Mouse (Mus musculus) layer of hippocampus, adult 9-10 months (tissue): Measurements from ENCODE around the gene Dzip1l.
A peak's percentile ranks its signal among the peaks of the same experiment; 100 is the strongest.

Experiments used
- DNase-seq: peaks from one replicate; pipeline ENCODE4 v3.0.0; 2022; ENCODE audit warnings: low spot score

Dzip1l gene

GRCm38 (mm10) chr9:99660756-99661155 lies 31.5 kb downstream of the Dzip1l start:
- DNase-seq, result no peak

GRCm38 (mm10) chr9:99661606-99662166 lies 32.4 kb downstream of the Dzip1l start:
- DNase-seq, result no peak

DNA sequence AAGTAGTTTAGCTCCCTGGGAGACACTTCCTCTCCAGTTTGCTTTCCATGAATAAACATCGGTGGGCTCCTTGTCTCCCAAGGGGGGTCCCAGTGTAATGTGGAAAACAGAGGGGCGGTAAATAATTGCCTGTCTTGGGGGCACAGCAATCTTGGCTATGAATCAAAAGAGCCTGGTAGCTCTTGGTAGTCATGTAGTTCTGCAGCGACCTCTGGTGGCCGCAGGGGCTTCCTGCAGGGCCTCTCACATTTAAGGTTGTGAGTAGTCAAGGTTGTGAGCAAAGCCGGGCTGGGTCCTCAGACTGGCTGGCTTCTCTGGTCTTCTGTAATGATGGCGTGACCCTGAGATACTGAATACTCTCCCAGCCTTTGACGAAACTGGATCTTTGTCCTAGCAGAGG lies 33.1 kb downstream of the Dzip1l start:
- DNase-seq, result peak; percentile 62

DNA sequence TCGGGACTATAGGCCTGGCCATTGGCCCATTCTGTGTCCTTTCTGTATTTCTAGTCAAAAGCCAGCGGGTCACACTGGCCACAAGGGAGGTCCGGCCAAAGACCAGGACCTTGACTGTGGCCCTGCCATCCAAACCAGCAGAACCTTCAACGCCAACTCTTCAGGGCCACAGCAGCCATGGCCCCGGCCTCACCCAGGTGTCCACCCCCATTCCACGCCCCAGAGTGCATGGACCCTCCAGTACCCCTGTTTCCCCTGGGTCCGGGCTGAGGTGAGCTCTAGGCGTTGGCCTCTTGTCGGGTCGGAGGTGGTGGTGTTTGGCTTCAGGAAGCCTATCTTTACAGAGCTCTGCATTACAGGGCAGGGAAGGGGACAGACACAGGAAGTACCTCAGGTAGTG lies 33.6 kb downstream of the Dzip1l start:
- DNase-seq, result no peak

DNA sequence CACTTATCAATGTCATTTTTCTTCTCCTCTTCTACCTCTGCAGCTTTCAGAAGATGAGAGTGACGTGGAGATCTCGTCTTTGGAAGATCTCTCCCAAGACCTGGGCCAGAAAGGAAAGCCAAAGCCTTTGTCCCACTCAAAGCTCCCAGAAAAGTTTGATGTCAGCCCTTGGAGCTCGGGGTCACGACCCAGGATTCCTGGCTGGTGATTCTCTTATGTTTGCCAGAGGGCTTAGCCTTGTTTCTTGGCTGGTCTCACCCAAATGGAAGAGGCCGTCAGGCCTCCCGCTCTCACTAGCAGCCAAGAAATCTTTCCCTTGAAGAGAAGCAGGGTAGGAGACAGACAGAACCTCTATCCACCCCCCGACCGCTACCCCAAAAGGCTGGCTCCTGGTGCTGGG lies 38.3 kb downstream of the Dzip1l start:
- no peak for DNase-seq

GRCm38 (mm10) chr9:99671603-99672002 lies 42.3 kb downstream of the Dzip1l start:
- no peak for DNase-seq

- DNase-seq, result no peak
Observed at GRCm38 (mm10) chr9:99675714-99676113, 46.4 kb downstream of the Dzip1l start.

- DNase-seq, result no peak
Observed at GRCm38 (mm10) chr9:99681980-99682570, 52.8 kb downstream of the Dzip1l start.

DNA sequence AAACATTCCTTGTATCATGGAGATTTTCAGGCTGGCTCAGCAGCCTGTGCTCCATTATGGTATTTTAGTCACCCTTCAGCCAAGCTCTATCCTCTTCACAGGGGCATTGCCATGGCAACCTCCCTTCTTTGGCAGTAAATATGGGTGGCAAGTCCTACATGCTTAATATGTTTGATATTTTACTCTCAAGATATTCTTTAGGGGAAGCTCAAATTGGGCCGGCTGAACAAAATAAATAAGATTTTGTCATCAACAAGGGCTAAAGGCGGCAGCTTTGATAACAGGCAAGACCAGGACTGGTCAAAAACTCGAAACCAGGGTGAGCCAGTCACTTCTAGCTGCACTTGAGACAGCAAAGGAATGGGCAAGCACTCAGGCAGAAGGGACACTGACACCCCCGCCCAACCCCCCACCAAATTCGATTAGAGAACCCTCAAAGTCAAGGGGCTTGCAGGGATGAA lies 55.8 kb downstream of the Dzip1l start:
- DNase-seq, result no peak

DNA sequence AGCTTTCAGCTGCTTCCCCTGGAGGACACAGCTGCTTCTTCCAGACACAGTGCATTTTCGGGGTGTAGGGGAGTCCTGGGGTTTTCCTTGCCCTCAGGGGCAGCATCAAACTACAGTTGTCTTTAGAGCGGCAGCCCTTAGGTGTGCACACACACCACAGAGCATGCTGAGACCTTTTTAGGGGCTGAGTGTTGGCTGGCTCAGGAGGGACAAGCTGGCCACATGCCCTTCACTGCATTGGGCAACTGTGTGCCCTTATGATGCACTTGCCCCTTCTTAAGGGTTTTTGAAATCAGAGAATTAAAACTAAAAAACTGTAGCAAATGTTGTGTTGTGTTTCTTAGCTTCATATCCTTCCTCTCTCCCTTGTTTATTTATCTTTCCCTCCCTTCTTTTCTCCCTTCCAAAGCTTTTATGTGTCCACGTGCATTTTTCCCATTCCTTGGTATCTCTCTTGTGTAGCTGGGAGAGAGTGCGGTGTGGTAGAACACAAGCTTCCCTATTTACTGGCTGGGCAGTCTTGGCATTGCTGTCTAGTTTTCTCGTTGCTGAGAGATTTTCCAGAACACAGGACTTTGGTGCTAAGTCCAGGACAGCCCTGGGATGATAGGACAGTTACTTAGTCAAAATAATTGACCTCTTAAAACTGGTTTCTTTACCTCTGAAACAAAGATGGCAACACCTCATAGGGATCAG lies 56.4 kb downstream of the Dzip1l start:
- no peak for DNase-seq

DNA sequence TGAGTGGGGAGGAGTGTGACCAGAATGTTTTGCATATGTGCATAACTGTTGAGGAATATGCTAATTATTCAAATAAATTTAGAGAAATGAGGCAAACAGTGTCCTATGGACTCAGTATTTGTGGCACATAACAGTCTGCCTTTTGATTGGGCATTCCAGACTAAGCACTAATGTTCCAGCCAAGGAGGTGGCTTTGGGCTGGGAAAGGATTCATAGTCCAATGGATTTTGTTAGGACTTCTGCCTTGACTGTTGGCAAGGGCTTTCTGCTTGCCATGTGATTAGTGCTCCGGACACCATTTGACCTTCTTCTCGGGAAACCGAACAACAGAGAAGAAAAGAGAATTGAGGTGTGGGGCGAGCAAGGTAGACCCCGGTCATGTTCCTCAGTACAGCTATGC lies 60.5 kb downstream of the Dzip1l start:
- no peak for DNase-seq

DNA sequence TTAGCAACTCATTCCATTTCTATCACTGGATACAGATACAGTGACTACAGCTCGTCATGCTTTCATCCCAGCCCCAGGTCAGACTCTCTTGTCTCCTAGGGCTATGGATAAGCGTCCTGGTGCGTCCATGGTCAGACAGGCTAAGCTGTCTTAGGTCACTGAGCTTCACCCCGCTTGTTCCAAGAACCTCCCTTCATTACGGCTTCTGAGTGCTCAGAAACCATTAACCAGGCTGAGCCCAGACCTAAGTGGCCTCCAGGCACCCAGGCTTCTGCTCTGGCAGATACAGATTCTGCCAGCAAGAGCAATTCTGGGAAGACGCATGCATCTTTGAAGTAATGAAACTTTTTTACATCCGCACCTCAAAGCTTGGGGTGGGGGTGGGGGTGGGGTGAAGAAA lies 61.1 kb downstream of the Dzip1l start:
- no peak for DNase-seq

- no peak for DNase-seq
Observed at GRCm38 (mm10) chr9:99694961-99695360, 65.7 kb downstream of the Dzip1l start.

DNA sequence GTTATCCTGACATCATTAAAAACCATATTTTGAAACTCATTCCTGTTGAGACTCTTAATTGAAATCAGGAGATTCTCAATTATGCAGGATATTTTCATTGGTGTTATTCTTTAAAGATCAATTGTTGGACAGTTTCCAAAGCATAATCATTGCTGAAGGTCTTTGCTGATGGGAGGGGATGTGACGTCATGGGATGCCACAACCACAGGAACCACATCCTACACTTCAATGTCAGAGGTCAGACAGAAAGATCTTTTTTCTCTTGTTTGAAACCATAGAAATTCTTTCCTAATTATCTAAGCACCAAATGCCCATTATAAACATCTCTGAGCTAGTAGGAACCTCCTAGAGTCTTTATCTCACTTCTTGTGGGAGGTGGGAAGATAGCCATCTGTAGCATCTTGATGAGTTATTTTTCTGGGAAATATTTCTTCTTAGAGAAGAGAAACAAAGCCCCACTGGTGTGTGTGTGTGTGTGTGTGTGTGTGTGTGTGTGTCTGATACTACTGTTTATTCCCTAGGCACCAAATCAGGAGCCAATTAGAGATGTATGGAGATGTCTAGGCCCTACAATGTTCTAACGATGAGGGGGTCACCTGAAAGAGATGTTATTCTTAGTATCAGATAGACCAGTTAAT lies 70.6 kb downstream of the Dzip1l start:
- no peak for DNase-seq

GRCm38 (mm10) chr9:99701187-99701586 lies 71.9 kb downstream of the Dzip1l start:
- DNase-seq, result no peak

DNA sequence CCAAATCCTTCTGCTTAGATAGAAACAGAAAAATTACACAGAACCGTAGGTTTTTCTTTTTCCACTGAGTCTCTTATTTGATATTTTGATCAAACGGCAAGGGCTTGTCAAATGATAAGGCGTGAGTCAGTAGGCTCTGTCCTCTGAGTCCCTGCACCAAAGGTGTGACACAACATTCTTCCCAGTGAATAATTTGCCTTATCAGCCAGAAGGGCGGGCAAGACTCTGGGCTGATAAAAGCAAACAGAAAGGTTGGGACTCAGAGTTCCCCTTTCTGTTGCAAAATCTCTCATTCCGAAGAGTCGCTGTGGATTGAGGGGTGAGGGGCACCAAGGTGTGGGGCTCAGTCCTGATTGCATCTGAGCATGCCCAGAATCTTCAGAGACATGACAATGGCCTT lies 72.9 kb downstream of the Dzip1l start:
- no peak for DNase-seq

GRCm38 (mm10) chr9:99703711-99704110 lies 74.4 kb downstream of the Dzip1l start:
- no peak for DNase-seq

DNA sequence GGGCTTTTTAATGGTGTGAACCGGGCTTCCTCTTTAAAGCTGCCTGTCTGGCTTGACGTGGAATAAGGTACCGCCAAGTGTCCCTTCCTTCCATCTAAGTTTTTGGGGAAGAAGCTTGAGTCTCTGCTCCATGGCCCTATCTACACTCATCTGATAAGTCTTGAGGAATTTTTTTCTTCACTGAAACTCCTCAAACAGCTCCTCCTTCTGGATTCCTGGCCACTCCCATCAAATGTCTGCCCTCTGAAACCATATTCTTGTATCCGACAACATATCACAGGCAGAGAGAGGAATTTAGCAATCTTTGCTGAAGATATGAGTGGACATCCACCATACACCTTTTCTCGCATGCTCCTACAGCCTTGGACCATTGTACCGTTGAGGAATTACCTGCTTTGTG lies 77.0 kb downstream of the Dzip1l start:
- no peak for DNase-seq

DNA sequence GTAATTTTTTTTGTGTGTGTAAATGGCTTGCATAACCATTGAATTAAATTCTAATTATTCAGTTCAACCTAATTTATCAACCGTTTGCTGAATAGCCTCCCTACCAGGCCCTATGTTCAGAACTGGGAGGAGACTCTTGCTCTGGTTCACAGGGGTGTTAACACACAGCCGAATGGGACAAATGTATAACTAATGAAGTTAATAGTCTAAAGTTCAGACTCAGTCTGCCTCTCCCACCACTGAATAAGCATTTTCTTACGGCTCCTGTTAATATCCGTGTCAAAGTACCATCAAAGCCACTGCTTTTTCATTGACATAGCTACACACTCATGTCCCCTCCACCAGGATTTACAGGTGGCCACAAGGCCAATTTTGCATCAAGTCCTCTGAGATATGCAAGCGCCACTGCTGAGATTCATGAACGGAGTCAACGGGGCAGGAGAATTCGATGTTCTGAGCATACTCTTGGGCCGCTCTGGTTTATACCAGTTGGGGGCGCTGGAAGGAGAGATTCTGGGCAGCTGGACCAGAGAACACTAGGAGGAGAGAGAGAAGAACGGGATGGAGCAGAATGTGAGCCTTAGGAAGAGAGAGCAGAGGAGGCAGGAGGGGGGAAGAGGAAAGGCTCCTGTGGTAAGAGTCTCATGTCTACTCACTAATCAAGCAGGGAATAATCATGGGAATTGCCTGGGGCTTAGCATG lies 78.3 kb downstream of the Dzip1l start:
- no peak for DNase-seq

- DNase-seq, result no peak
Observed at GRCm38 (mm10) chr9:99709588-99710248, 80.4 kb downstream of the Dzip1l start.

- no peak for DNase-seq
Observed at GRCm38 (mm10) chr9:99710297-99710696, 81.0 kb downstream of the Dzip1l start.

DNA sequence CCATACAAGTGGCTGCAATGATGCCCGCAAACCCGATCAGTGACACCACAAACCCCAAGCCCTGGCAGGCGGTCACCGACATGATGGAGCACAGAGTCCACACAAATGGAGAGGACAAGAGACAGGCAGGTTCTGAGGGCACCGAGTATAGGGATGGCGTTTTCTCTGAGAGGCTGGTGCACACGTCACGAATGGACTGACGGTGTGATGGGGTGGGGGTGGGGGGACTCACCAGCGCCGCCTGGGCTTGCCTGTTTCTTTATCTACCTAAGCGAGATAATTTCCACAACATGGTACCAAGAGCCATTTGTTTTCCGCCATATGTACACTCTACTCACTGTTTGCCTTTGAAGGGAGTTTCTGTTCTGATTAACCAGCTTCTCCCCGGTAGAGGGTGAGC lies 87.8 kb downstream of the Dzip1l start, which contains the start of gene Cldn18:
TSS of gene Cldn18 (minus strand) at position 134 of the 400 bp plus-strand sequence.
- no peak for DNase-seq
